Mouse (Mus musculus) layer of hippocampus, adult 2 months (tissue): ENCODE data around the gene Tapt1. TPM values are rescaled to one million over a fixed set of nuclear protein-coding genes. Genes with fewer than 3 reads are reported as not detected.
"Not testable (repeated sequence)": the region's sequence is repeated elsewhere in the genome, so short reads cannot be mapped to it uniquely, and the experiment has no call there.

Source experiments
- DNase-seq, 2 experiments: peaks; one replicate each; pipeline ENCODE4 v3.0.0; 2022; ENCODE audit warnings: low spot score in 2 of 2
- H3K27ac ChIP-seq: fragments of 200-600 bp; 2 replicates; pipeline ENCODE4 v1.8.1; 2022
- H3K4me3 ChIP-seq: fragments of 200-600 bp; 2 replicates; pipeline ENCODE4 v1.8.1; 2022; ENCODE audit warnings: mild to moderate bottlenecking
- CTCF ChIP-seq: fragments of 200-600 bp; conservative IDR thresholded peaks from 2 replicates; pipeline ENCODE4 v1.8.1; 2022; ENCODE audit warnings: antibody characterized with exemption, mild to moderate bottlenecking, moderate library complexity
- total RNA-seq, 2 experiments: library from RNA; stranded (reverse); gene quantifications; 2 replicates each; pipeline ENCODE4 v1.2.3; 2021

Gene Tapt1
- total RNA-seq, 2 experiments from 2014 or later, result 41.3 to 50.2 TPM

DNA sequence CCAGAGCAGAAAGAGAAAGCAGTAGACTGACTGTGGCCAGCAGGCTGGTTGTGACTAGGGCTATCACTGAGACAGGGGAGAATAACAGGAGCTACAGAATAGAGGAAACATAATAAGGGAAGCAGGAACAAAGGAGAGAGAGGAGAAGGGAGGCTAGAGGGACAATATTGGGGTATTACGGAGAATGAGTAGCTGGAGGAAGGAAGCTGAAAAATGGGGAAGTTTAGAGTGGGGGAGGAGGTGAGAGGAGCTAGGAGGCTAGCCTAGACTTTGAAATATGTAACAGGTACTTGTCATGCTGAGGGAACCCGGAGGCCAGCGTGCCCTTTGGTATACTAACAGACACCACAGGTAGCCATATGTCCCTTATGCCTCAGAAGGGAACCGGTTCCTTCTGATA lies 98.9 kb downstream of the Tapt1 start:
- Histone ChIP-seq H3K4me3 (no peak overlapping the region), H3K27ac (no peak overlapping the region)
- DNase-seq, result no peak
- TF ChIP-seq CTCF, result no peak

DNA sequence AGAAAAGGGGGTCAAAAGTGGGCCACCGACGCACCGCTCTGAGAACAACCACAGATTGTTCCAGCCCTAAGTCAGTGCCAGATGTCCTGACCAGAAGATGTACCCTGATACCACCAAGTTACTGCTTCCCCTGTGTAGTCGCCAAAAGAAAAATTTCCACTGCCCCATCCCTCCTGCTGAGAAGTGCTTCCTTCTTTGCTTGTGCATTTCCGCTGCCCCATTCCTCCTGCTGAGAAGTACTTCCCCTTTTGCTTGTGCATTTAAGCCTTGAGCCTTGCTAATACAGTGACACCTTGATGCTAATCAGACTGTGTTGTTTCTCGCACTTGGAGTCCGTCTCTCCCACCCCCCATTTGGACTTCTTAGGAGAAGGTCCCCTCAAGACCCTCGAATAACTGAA lies 99.9 kb downstream of the Tapt1 start:
- H3K27ac ChIP-seq, DNase-seq, H3K4me3 ChIP-seq: not testable (repeated sequence)

Other genes with a start within 250 kb of the Tapt1 start
- under 1 TPM; 0.32 to 0.54 TPM for gene Fgfbp1, start 244.8 kb downstream of the Tapt1 start, total RNA-seq
- gene Prom1, start 124.6 kb downstream of the Tapt1 start, total RNA-seq, result 10 to 100 TPM; 17.9 to 18.3 TPM